Mouse (Mus musculus) heart, adult 2 months (tissue): ENCODE data around the gene Kcnk18. TPM values are rescaled to one million over a fixed set of nuclear protein-coding genes. Genes with fewer than 3 reads are reported as not detected.

Source experiments
- DNase-seq, 2 experiments: peaks; one replicate each; pipeline ENCODE4 v3.0.0; 2021
- H3K27ac ChIP-seq: fragments of 200-600 bp; 2 replicates; pipeline ENCODE4 v1.8.1; 2022
- H3K27me3 ChIP-seq: fragments of 200-500 bp; 2 replicates; pipeline ENCODE4 v1.6.1; 2012; ENCODE audit warnings: mild to moderate bottlenecking, low read length, inconsistent platforms, mixed read lengths; ENCODE audit not compliant: control insufficient read depth, insufficient read depth
- H3K36me3 ChIP-seq: fragments of 200-500 bp; 2 replicates; pipeline ENCODE4 v1.6.1; 2012; ENCODE audit warnings: low read length, inconsistent platforms; ENCODE audit not compliant: control insufficient read depth, insufficient read depth
- H3K4me1 ChIP-seq: fragments of 200-500 bp; 2 replicates; pipeline ENCODE4 v1.6.1; 2011; ENCODE audit warnings: low read length; ENCODE audit not compliant: control insufficient read depth, insufficient read depth
- H3K4me3 ChIP-seq: fragments of 200-600 bp; 2 replicates; pipeline ENCODE4 v1.8.1; 2022
- H3K79me2 ChIP-seq: fragments of 200-500 bp; replicated peaks from 2 replicates; pipeline ENCODE4 v1.6.1; 2012; ENCODE audit warnings: mild to moderate bottlenecking, inconsistent platforms, low read length, moderate library complexity, mixed read lengths; ENCODE audit not compliant: control insufficient read depth, insufficient read depth
- H3K9ac ChIP-seq: fragments of 200-500 bp; 2 replicates; pipeline ENCODE4 v1.6.1; 2012; ENCODE audit warnings: low read depth, mild to moderate bottlenecking, control low read depth, inconsistent platforms, low read length, mixed read lengths
- CTCF ChIP-seq: fragments of 200-600 bp; IDR thresholded peaks from 2 replicates; pipeline ENCODE4 v1.8.1; 2022; ENCODE audit warnings: antibody characterized with exemption, mild to moderate bottlenecking, moderate library complexity
- EP300 ChIP-seq: fragments of 200-500 bp; IDR thresholded peaks from 2 replicates; pipeline ENCODE4 v1.6.1; 2011; ENCODE audit warnings: low read depth, low read length, control low read depth; ENCODE audit not compliant: insufficient read depth
- POLR2A ChIP-seq: fragments of 200-500 bp; IDR thresholded peaks from 2 replicates; pipeline ENCODE4 v1.6.1; 2011; ENCODE audit warnings: mild to moderate bottlenecking, low read depth, low read length, control low read depth; ENCODE audit not compliant: insufficient read depth
- WGBS: fragments of 180-500 bp; shearing (Covaris S2); methylation state at CpG from one replicate; pipeline ENCODE4 v1.1.7; 2018; 5-methylcytosine and 5-hydroxymethylcytosine counted together
- intact Hi-C: fragments of 180-260 bp; cut with DNase I; formaldehyde crosslinking; loops from one replicate; pipeline ENCODE4 v1.15.1; 2025
- polyA plus RNA-seq: library from polyadenylated mRNA; depleted of rRNA; stranded (reverse); fragments of >200 nt; gene quantifications from 2 replicates; pipeline ENCODE4 v1.2.3, GENCODE M21; 2012
- total RNA-seq, 2 experiments: library from RNA; stranded (reverse); gene quantifications; 2 replicates each; pipeline ENCODE4 v1.2.3; 2021

Gene Kcnk18
- total and polyA plus RNA-seq, 3 experiments = not detected

GRCm38 (mm10) chr19:59235001-59235400 is 16.0 kb downstream of the Kcnk18 start:
- TF ChIP-seq EP300 = no peak
- TF ChIP-seq CTCF = no peak
- no peak for TF ChIP-seq POLR2A
- intact Hi-C loops = loop anchor here (5.0 kb wide), 1 partner anchor 152 kb away; no protein-coding TSS in a partner anchor

GRCm38 (mm10) chr19:59236046-59236445 is 17.0 kb downstream of the Kcnk18 start:
- Histone ChIP-seq H3K79me2 (no peaks in the 10 kb centered on the region), H3K9ac (no peak overlapping the region), H3K27ac (no peak overlapping the region), H3K4me3 (no peak overlapping the region), H3K4me1 (no peaks in the 10 kb centered on the region), H3K27me3 (no peaks in the 10 kb centered on the region), H3K36me3 (no peaks in the 10 kb centered on the region)
- DNase-seq = peak in 1 of 2 experiments; percentile 5
- no peak for TF ChIP-seq POLR2A
- no peak for TF ChIP-seq CTCF
- no peak for TF ChIP-seq EP300
- 76% methylated on average over 6 of the region's 6 CpGs for WGBS
- intact Hi-C loops = loop anchor here (5.0 kb wide), 1 partner anchor 151 kb away; no protein-coding TSS in a partner anchor

More at GRCm38 (mm10) chr19:59235001-59235400, 16.0 kb downstream of the Kcnk18 start:
- Histone ChIP-seq H3K4me1 (no peaks in the 10 kb centered on the region), H3K4me3 (no peak overlapping the region), H3K27ac (no peak overlapping the region), H3K9ac (no peak overlapping the region), H3K79me2 (no peaks in the 10 kb centered on the region), H3K36me3 (no peaks in the 10 kb centered on the region), H3K27me3 (no peaks in the 10 kb centered on the region)
- 74% methylated on average over 18 of the region's 18 CpGs for WGBS
- DNase-seq = no peak

- 82% methylated on average over 3 of the region's 3 CpGs for WGBS
- no peaks in the 10 kb centered on the region for H3K4me1 ChIP-seq
- DNase-seq = no peak
- no peak overlapping the region for H3K27ac ChIP-seq
- TF ChIP-seq CTCF (no peak), EP300 (no peak), POLR2A (no peak)
- no peaks in the 10 kb centered on the region for H3K79me2 ChIP-seq
- H3K36me3 ChIP-seq = no peaks in the 10 kb centered on the region
- H3K27me3 ChIP-seq = no peaks in the 10 kb centered on the region
- intact Hi-C loops = loop anchor here (1.0 to 5.0 kb wide), 2 partner anchors 78 to 149 kb away; no protein-coding TSS in a partner anchor
- no peak overlapping the region for H3K4me3 ChIP-seq
- H3K9ac ChIP-seq = no peak overlapping the region
Measured at GRCm38 (mm10) chr19:59238630-59239029, 19.6 kb downstream of the Kcnk18 start.

GRCm38 (mm10) chr19:59239124-59239817 is 20.3 kb downstream of the Kcnk18 start:
- H3K27ac ChIP-seq = no peak overlapping the region
- WGBS = 17% methylated on average over 17 of the region's 17 CpGs
- H3K4me3 ChIP-seq = no peak overlapping the region
- H3K4me1 ChIP-seq = no peaks in the 10 kb centered on the region
- intact Hi-C loops = loop anchor here (1.0 to 5.0 kb wide), 2 partner anchors 77 to 148 kb away; no protein-coding TSS in a partner anchor
- TF ChIP-seq CTCF (no peak), EP300 (0 out of 2 replicates have a peak, but pooled peaks have one; percentile 56), POLR2A (no peak)
- H3K9ac ChIP-seq = no peak overlapping the region
- H3K36me3 ChIP-seq = no peaks in the 10 kb centered on the region
- H3K27me3 ChIP-seq = no peaks in the 10 kb centered on the region
- peak; percentile 80 to 91 for DNase-seq
- no peaks in the 10 kb centered on the region for H3K79me2 ChIP-seq

GRCm38 (mm10) chr19:59241987-59242386 is 23.0 kb downstream of the Kcnk18 start:
- TF ChIP-seq EP300 (no peak), POLR2A (no peak), CTCF (no peak)
- no peak overlapping the region for H3K4me3 ChIP-seq
- intact Hi-C loops = no loop called here
- WGBS = 68% methylated on average over 4 of the region's 4 CpGs
- H3K9ac ChIP-seq = no peak overlapping the region
- no peaks in the 10 kb centered on the region for H3K4me1 ChIP-seq
- H3K36me3 ChIP-seq = no peaks in the 10 kb centered on the region
- H3K27me3 ChIP-seq = no peaks in the 10 kb centered on the region; the same call in 1 of the 2 replicates
- H3K27ac ChIP-seq = no peak overlapping the region
- DNase-seq = peak in 1 of 2 experiments; percentile 20
- H3K79me2 ChIP-seq = no peaks in the 10 kb centered on the region

GRCm38 (mm10) chr19:59243057-59243456 is 24.0 kb downstream of the Kcnk18 start:
- intact Hi-C loops = no loop called here
- no peak overlapping the region for H3K4me3 ChIP-seq
- no peak for DNase-seq
- 88% methylated on average over 2 of the region's 2 CpGs for WGBS
- no peak for TF ChIP-seq POLR2A
- TF ChIP-seq CTCF = no peak
- no peak for TF ChIP-seq EP300
- H3K27me3 ChIP-seq = no peaks in the 10 kb centered on the region; the same call in 1 of the 2 replicates
- no peaks in the 10 kb centered on the region for H3K36me3 ChIP-seq
- no peaks in the 10 kb centered on the region for H3K4me1 ChIP-seq
- no peak overlapping the region for H3K9ac ChIP-seq
- H3K79me2 ChIP-seq = no peaks in the 10 kb centered on the region
- H3K27ac ChIP-seq = no peak overlapping the region
